Mouse (Mus musculus) intestine, embryonic 16.5 days (tissue): ENCODE measurements around the gene Mov10l1. TPM values are rescaled to one million over a fixed set of nuclear protein-coding genes. Genes with fewer than 3 reads are reported as not detected.

Source experiments
- ATAC-seq: fragments of 200-750 bp; cut with Nextera tagmentation; 2 replicates; pipeline ENCODE4 v1.8.0; 2017; ENCODE audit warnings: moderate TSS enrichment, moderate library complexity
- H3K27ac ChIP-seq: fragments of 300-500 bp; sonication (generic); 2 replicates; pipeline ENCODE4 v1.5.1; 2014; ENCODE audit warnings: mild to moderate bottlenecking, low read length
- H3K27me3 ChIP-seq: fragments of 300-500 bp; sonication (generic); replicated peaks from 2 replicates; pipeline ENCODE4 v1.6.1; 2014; ENCODE audit warnings: low read length, control low read depth, mixed read lengths; ENCODE audit not compliant: control insufficient read depth, insufficient read depth
- H3K36me3 ChIP-seq: fragments of 300-500 bp; sonication (generic); 2 replicates; pipeline ENCODE4 v1.6.1; 2014; ENCODE audit warnings: low read length, control low read depth; ENCODE audit not compliant: control insufficient read depth, insufficient read depth
- H3K4me1 ChIP-seq: fragments of 300-500 bp; sonication (generic); 2 replicates; pipeline ENCODE4 v1.6.1; 2014; ENCODE audit warnings: low read length, control low read depth, mixed read lengths; ENCODE audit not compliant: control insufficient read depth, insufficient read depth
- H3K4me2 ChIP-seq: fragments of 300-500 bp; sonication (generic); 2 replicates; pipeline ENCODE4 v1.6.1; 2014; ENCODE audit warnings: low read depth, low read length, control low read depth
- H3K4me3 ChIP-seq: fragments of 300-500 bp; sonication (generic); 2 replicates; pipeline ENCODE4 v1.5.1; 2014; ENCODE audit warnings: mild to moderate bottlenecking, low read length
- H3K9ac ChIP-seq: fragments of 300-500 bp; sonication (generic); 2 replicates; pipeline ENCODE4 v1.6.1; 2014; ENCODE audit warnings: low read depth, low read length
- H3K9me3 ChIP-seq: fragments of 300-500 bp; sonication (generic); 2 replicates; pipeline ENCODE4 v1.6.1; 2016; ENCODE audit warnings: low read length, control low read depth; ENCODE audit not compliant: control insufficient read depth
- WGBS: fragments of 180-500 bp; shearing (Covaris S2); extraction: QIAGEN DNeasy Blood & Tissue Kit; methylation state at CpG from one replicate; pipeline ENCODE4 v1.1.7; 2014; 5-methylcytosine and 5-hydroxymethylcytosine counted together
- polyA plus RNA-seq: library from polyadenylated mRNA; unstranded; fragments of >200 nt; fragmentation: Nextera tagmentation; extraction: Ambion mirVana; gene quantifications from 2 replicates; pipeline ENCODE4 v1.2.1, GENCODE M21; 2015

Mov10l1 gene
- polyA plus RNA-seq, 1 experiment from 2014 or later = not detected

- no peak for ATAC-seq
- Histone ChIP-seq H3K36me3 (no peaks in the 10 kb centered on the region), H3K9me3 (no peaks in the 10 kb centered on the region), H3K27me3 (peaks cover 37% of the 10 kb centered on the region), H3K27ac (no peak overlapping the region), H3K4me1 (peaks cover 14% of the 10 kb centered on the region; the same call in 1 of the 2 replicates), H3K4me3 (no peak overlapping the region), H3K4me2 (no peak overlapping the region), H3K9ac (no peak overlapping the region)
- 90% methylated on average over 5 of the region's 5 CpGs for WGBS
Observed at GRCm38 (mm10) chr15:89064891-89065290, 82.2 kb downstream of the Mov10l1 start.

DNA sequence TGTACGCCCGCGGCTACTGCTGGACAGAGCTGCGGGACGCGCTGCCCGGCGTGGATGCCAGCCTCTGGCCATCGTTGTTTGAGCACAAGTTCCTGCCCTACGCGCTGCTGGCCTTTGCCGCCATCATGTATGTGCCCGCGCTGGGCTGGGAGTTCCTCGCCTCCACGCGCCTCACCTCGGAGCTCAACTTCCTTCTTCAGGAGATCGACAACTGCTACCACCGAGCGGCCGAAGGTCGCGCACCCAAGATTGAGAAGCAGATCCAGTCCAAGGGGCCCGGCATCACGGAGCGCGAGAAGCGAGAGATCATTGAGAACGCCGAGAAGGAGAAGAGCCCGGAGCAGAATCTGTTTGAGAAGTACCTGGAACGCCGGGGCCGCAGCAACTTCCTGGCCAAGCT lies 84.9 kb downstream of the Mov10l1 start:
- Histone ChIP-seq H3K9me3 (no peaks in the 10 kb centered on the region), H3K9ac (peak overlapping the region; percentile 48), H3K27ac (no peak overlapping the region), H3K4me1 (peaks cover 15% of the 10 kb centered on the region; the same call in 1 of the 2 replicates), H3K27me3 (peaks cover 25% of the 10 kb centered on the region), H3K4me3 (peak overlapping the region; percentile 35), H3K4me2 (peak overlapping the region; percentile 57), H3K36me3 (no peaks in the 10 kb centered on the region)
- ATAC-seq = peak; percentile 45; the same call in 1 of the 2 replicates
- WGBS = 28% methylated on average over 35 of the region's 35 CpGs

- WGBS = 29% methylated on average over 26 of the region's 26 CpGs
- Histone ChIP-seq H3K36me3 (no peaks in the 10 kb centered on the region), H3K4me1 (peaks cover 15% of the 10 kb centered on the region; the same call in 1 of the 2 replicates), H3K9ac (no peak overlapping the region), H3K4me3 (peak overlapping the region; percentile 35), H3K27ac (no peak overlapping the region), H3K4me2 (peak overlapping the region; percentile 57), H3K9me3 (no peaks in the 10 kb centered on the region), H3K27me3 (peaks cover 25% of the 10 kb centered on the region)
- ATAC-seq = no peak
Observed at GRCm38 (mm10) chr15:89068226-89068625, 85.5 kb downstream of the Mov10l1 start.

GRCm38 (mm10) chr15:89069336-89069840 lies 86.7 kb downstream of the Mov10l1 start:
- Histone ChIP-seq H3K36me3 (no peaks in the 10 kb centered on the region), H3K9ac (no peak overlapping the region), H3K4me2 (no peak overlapping the region), H3K27me3 (peaks cover 25% of the 10 kb centered on the region), H3K4me3 (no peak overlapping the region), H3K4me1 (peaks cover 16% of the 10 kb centered on the region), H3K9me3 (no peaks in the 10 kb centered on the region), H3K27ac (no peak overlapping the region)
- ATAC-seq = no peak
- WGBS = 80% methylated on average over 19 of the region's 19 CpGs

DNA sequence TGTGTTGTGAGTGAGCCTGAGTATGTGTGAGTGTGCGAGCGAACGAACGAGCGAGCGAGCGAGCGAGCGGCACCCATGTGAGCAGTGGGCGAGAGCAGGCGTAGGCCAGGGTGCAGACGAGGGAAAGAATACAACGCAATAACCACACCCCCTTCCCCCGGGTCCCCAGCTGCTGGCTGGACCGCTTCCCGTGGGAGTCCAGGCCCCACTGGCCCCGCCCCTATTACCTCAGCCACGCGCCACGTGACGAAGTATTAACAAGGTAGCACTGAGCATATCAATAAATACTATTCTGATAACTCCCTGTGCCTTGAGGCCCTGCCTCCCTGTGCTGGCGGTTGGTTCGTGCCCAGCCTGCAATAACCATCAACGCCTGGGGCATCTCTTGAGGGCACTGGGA lies 87.9 kb downstream of the Mov10l1 start:
- 66% methylated on average over 24 of the region's 24 CpGs for WGBS
- ATAC-seq = peak; percentile 20; the same call in 1 of the 2 replicates
- no peaks in the 10 kb centered on the region for H3K9me3 ChIP-seq
- no peak overlapping the region for H3K9ac ChIP-seq
- no peak overlapping the region for H3K27ac ChIP-seq
- H3K36me3 ChIP-seq = no peaks in the 10 kb centered on the region
- peaks cover 25% of the 10 kb centered on the region for H3K27me3 ChIP-seq
- H3K4me1 ChIP-seq = peaks cover 26% of the 10 kb centered on the region
- H3K4me2 ChIP-seq = no peak overlapping the region
- H3K4me3 ChIP-seq = no peak overlapping the region

DNA sequence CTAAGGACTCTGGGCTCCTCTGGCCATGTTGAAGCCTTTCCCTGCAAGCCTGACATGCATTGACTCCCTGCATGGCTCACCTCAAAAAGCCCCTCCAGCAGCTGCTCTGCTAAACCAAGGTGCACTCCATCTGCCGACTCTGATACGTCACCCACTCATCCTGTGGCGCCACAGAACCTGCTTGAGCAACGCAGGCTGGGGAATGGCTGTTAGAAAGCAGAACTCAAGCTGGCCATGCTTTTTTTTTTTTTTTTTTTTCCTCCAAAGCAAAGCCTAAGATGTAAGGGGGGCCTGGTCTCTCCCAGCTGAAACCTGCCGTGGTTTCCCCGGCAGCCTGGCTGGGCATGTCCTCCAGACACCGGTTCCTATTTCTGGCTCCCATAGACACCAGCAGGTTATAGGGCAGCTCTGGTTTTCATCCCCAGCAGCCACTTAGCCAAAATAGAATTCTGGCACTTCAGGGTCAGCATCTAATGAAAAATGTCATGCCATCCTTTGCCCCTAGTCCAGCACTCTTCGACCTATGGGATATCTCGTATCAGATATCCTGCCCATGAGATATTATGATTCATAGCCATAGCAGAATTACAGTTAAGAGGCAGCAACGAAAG lies 91.4 kb downstream of the Mov10l1 start:
- ATAC-seq = no peak
- H3K4me1 ChIP-seq = peaks cover 38% of the 10 kb centered on the region
- 73% methylated on average over 10 of the region's 10 CpGs for WGBS
- no peak overlapping the region for H3K4me2 ChIP-seq
- no peak overlapping the region for H3K27ac ChIP-seq
- H3K4me3 ChIP-seq = no peak overlapping the region
- no peaks in the 10 kb centered on the region for H3K9me3 ChIP-seq
- no peaks in the 10 kb centered on the region for H3K36me3 ChIP-seq
- H3K27me3 ChIP-seq = no peaks in the 10 kb centered on the region
- H3K9ac ChIP-seq = 0 out of 2 replicates have a peak overlapping the region, but pooled peaks have one; percentile 94

GRCm38 (mm10) chr15:89074613-89075477 lies 92.1 kb downstream of the Mov10l1 start, which contains the start of gene Trabd:
Gene Trabd, plus strand, starts transcription at chr15:89075124.
- peak within 1 kb of the TSS; percentile 94 for H3K9ac ChIP-seq
- WGBS = 29% methylated on average over 11 of the region's 11 CpGs
- no peaks in the 10 kb centered on the region for H3K9me3 ChIP-seq
- no peaks in the 10 kb centered on the region for H3K27me3 ChIP-seq
- H3K27ac ChIP-seq = peak within 1 kb of the TSS; percentile 74
- H3K4me2 ChIP-seq = peak within 1 kb of the TSS; percentile 76
- H3K4me3 ChIP-seq = peak within 1 kb of the TSS; percentile 88
- peaks cover 38% of the 10 kb centered on the region for H3K4me1 ChIP-seq
- no peaks in the 10 kb centered on the region for H3K36me3 ChIP-seq
- ATAC-seq = no peak

GRCm38 (mm10) chr15:89075478-89076147 lies 92.9 kb downstream of the Mov10l1 start:
- peak overlapping the region; percentile 88 for H3K4me3 ChIP-seq
- H3K27ac ChIP-seq = peak overlapping the region; percentile 74
- peak overlapping the region; percentile 94 for H3K9ac ChIP-seq
- peak overlapping the region; percentile 76 for H3K4me2 ChIP-seq
- WGBS = 1% methylated on average over 43 of the region's 59 CpGs
- H3K27me3 ChIP-seq = no peaks in the 10 kb centered on the region
- H3K4me1 ChIP-seq = peaks cover 35% of the 10 kb centered on the region
- ATAC-seq = peak; percentile 92
- no peaks in the 10 kb centered on the region for H3K36me3 ChIP-seq
- H3K9me3 ChIP-seq = no peaks in the 10 kb centered on the region
